Mouse (Mus musculus): Measurements from ENCODE around the gene Vmn1r15. TPM values are rescaled to one million over a fixed set of nuclear protein-coding genes. Genes with fewer than 3 reads are reported as not detected.

Gene Vmn1r15
- not detected for total RNA-seq (2021)
- long read RNA-seq, experiment 1 = 0 reads
- long read RNA-seq, experiment 2 = 0 reads

GRCm38 (mm10) chr6:57257652-57258051 is at the start of gene Vmn1r15:
Vmn1r15 (plus strand) TSS chr6:57257952.
- H3K27ac ChIP-seq = no peak within 1 kb of the TSS
- TF ChIP-seq CTCF (conservative IDR thresholded peaks at IDR 0.05) = no peak
- H3K4me3 ChIP-seq = no peak within 1 kb of the TSS
- DNase-seq (ENCODE audit: low spot score in 2 of 2) = no peak

GRCm38 (mm10) chr6:57231386-57231785 is 26.4 kb upstream of the Vmn1r15 start, which contains the start of gene Vmn1r14:
Vmn1r14 (plus strand) TSS chr6:57231686.
- Histone ChIP-seq H3K27ac (no peak within 1 kb of the TSS), H3K4me3 (no peak within 1 kb of the TSS)
- DNase-seq (ENCODE audit: low spot score in 2 of 2) = no peak
- TF ChIP-seq CTCF (conservative IDR thresholded peaks at IDR 0.05) = no peak

DNA sequence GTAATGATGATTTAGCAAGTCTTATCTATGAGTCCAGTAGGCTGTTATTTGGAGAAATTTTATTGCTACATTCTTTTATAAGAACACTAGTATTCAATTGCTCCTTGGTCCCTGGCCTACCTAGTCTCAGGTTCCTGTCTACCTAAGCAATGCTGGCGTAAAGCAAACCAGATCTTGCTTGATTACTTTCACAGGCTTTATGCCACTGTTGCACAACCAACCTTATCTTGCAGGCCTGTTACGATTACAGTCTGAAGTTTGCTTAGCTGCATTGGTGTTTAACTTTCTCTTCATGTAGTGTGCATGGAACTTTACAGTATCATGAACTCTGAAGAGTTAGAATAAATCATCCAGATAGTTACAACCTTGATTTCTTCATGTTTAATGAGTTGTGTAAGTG is 3.2 kb downstream of the Vmn1r15 start:
- DNase-seq (ENCODE audit: low spot score in 2 of 2) = no peak
- H3K27ac ChIP-seq = no peak overlapping the region
- H3K4me3 ChIP-seq = no peak overlapping the region
- no peak for TF ChIP-seq CTCF (conservative IDR thresholded peaks at IDR 0.05)

DNA sequence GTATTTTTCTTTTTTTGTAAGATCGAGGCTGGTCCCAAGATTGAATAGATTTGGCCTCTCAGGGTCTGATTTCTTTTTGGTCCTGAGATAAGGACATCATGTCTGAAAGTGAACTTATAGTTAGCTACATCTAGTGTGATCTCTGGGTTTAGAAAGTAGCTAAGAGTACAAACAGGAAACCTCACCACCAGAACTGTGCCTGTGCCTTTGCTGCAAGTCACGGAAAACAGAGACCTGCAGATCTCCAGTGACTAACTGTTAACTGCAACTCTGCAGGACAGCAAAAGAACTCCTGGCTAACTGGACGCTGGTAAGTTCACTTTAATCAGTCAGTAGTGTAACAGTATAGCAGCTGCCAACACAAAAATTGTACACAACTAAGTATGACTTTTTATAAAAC is 14.1 kb downstream of the Vmn1r15 start:
- TF ChIP-seq CTCF (conservative IDR thresholded peaks at IDR 0.05) = no peak
- no peak for DNase-seq (ENCODE audit: low spot score in 2 of 2)
- Histone ChIP-seq H3K27ac (no peak overlapping the region), H3K4me3 (no peak overlapping the region)

- TF ChIP-seq CTCF (conservative IDR thresholded peaks at IDR 0.05) = no peak
- no peak overlapping the region for H3K27ac ChIP-seq
Observed at GRCm38 (mm10) chr6:57272517-57272916, 14.8 kb downstream of the Vmn1r15 start.

DNA sequence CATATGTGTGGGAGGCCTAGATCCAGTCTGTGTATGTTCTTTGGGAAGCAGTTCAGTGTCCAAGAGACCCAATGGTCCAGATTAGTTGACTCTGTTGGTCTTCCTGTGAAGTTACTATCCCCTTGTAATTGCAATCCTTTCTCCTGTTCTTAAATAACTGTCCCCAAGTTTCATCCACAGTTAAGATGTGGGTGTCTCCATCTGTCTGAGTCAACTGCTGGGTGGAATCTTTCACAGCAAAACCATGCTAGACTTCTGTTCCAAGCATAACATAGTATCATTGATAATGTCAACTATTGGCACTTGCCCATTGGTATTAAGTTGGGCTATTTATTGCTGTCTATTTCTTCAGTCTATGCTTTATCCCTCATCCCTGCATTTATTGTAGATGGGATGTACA is 21.2 kb downstream of the Vmn1r15 start:
- TF ChIP-seq CTCF (conservative IDR thresholded peaks at IDR 0.05) = no peak
- Histone ChIP-seq H3K27ac (no peak overlapping the region), H3K4me3 (no peak overlapping the region)
- DNase-seq (ENCODE audit: low spot score in 2 of 2) = no peak

More at GRCm38 (mm10) chr6:57272517-57272916, 14.8 kb downstream of the Vmn1r15 start:
- H3K4me3 ChIP-seq = no peak overlapping the region
- no peak for DNase-seq (ENCODE audit: low spot score in 2 of 2)

Other genes starting within 250 kb of the Vmn1r15 start
- not detected for gene Vmn1r7, start 232.6 kb upstream of the Vmn1r15 start, total RNA-seq (2021)
- gene Vmn1r8, start 225.7 kb upstream of the Vmn1r15 start, total RNA-seq (2021) = not detected
- not detected for gene Vmn1r9, start 191.2 kb upstream of the Vmn1r15 start, total RNA-seq (2021)
- gene Vmn1r10, start 148.5 kb upstream of the Vmn1r15 start, total RNA-seq (2021) = not detected
- not detected for gene Vmn1r11, start 124.5 kb upstream of the Vmn1r15 start, total RNA-seq (2021)
- gene Vmn1r12, start 101.0 kb upstream of the Vmn1r15 start, total RNA-seq (2021) = not detected
- gene Vmn1r13, start 54.7 kb upstream of the Vmn1r15 start, total RNA-seq (2021) = not detected
- not detected for gene Vmn1r14, start 26.3 kb upstream of the Vmn1r15 start, total RNA-seq (2021)
- not detected for gene Vmn1r16, start 71.5 kb downstream of the Vmn1r15 start, total RNA-seq (2021)
- not detected for gene Vmn1r17, start 105.8 kb downstream of the Vmn1r15 start, total RNA-seq (2021)
- under 1 TPM in 1 of 2 experiments, not detected in 1; 0.03 TPM for gene Vmn1r18, start 137.8 kb downstream of the Vmn1r15 start, total RNA-seq (2021)
- gene Vmn1r19, start 145.8 kb downstream of the Vmn1r15 start, total RNA-seq (2021) = not detected
- not detected for gene Vmn1r20, start 171.0 kb downstream of the Vmn1r15 start, total RNA-seq (2021)

Data from layer of hippocampus, adult 2 months (tissue).